Mouse (Mus musculus): ENCODE results near the gene Rai14. TPM values are rescaled to one million over a fixed set of nuclear protein-coding genes. Genes with fewer than 3 reads are reported as not detected.

Rai14 gene
- total RNA-seq, 2 experiments from 2014 or later = 5.3 to 6.3 TPM

GRCm38 (mm10) chr15:10722629-10723339 lies 8.4 kb upstream of the Rai14 start:
- no peak for DNase-seq
- intact Hi-C loops (cut with DNase I) = no loop called here

- intact Hi-C loops (cut with DNase I) = no loop called here
- no peak for DNase-seq
These were observed 6.9 kb upstream of the Rai14 start for GRCm38 (mm10) chr15:10721259-10721781.

- DNase-seq = no peak
- intact Hi-C loops (cut with DNase I) = no loop called here
These were observed 6.2 kb upstream of the Rai14 start for GRCm38 (mm10) chr15:10720671-10721070.

- intact Hi-C loops (cut with DNase I) = no loop called here
- DNase-seq = no peak
These were observed 5.8 kb upstream of the Rai14 start for GRCm38 (mm10) chr15:10720188-10720587.

- intact Hi-C loops (cut with DNase I) = loop anchor here (10.0 kb wide), 1 partner anchor 215 kb away; no protein-coding TSS in a partner anchor
These were observed 5.1 kb upstream of the Rai14 start for GRCm38 (mm10) chr15:10719511-10719910.

GRCm38 (mm10) chr15:10718763-10719162 lies 4.3 kb upstream of the Rai14 start:
- intact Hi-C loops (cut with DNase I) = loop anchor here (10.0 kb wide), 1 partner anchor 214 kb away; no protein-coding TSS in a partner anchor
- no peak for DNase-seq

More at GRCm38 (mm10) chr15:10719511-10719910, 5.1 kb upstream of the Rai14 start:
- no peak for DNase-seq

GRCm38 (mm10) chr15:10717284-10717683 lies 2.9 kb upstream of the Rai14 start:
- DNase-seq = no peak
- intact Hi-C loops (cut with DNase I) = loop anchor here (10.0 kb wide), 1 partner anchor 212 kb away; no protein-coding TSS in a partner anchor

GRCm38 (mm10) chr15:10715966-10716365 lies 1.5 kb upstream of the Rai14 start:
- no peak for DNase-seq
- intact Hi-C loops (cut with DNase I) = loop anchor here (2.0 to 10.0 kb wide), 3 partner anchors 103 to 211 kb away; no protein-coding TSS in a partner anchor

GRCm38 (mm10) chr15:10715139-10715505 lies 698 bp upstream of the Rai14 start:
- intact Hi-C loops (cut with DNase I) = loop anchor here (2.0 to 10.0 kb wide), 3 partner anchors 104 to 210 kb away; no protein-coding TSS in a partner anchor
- peak in 1 of 2 experiments; percentile 36 for DNase-seq

- intact Hi-C loops (cut with DNase I) = loop anchor here (2.0 to 10.0 kb wide), 4 partner anchors 105 to 209 kb away; no protein-coding TSS in a partner anchor
- DNase-seq = peak; percentile 22 to 27
These were observed 653 bp downstream of the Rai14 start for GRCm38 (mm10) chr15:10713626-10714316.

GRCm38 (mm10) chr15:10713181-10713625 lies 1.2 kb downstream of the Rai14 start:
- DNase-seq = no peak
- intact Hi-C loops (cut with DNase I) = loop anchor here (5.0 to 10.0 kb wide), 2 partner anchors 116 to 208 kb away; no protein-coding TSS in a partner anchor

GRCm38 (mm10) chr15:10712288-10712687 lies 2.1 kb downstream of the Rai14 start:
- intact Hi-C loops (cut with DNase I) = loop anchor here (5.0 to 10.0 kb wide), 2 partner anchors 115 to 207 kb away; no protein-coding TSS in a partner anchor
- DNase-seq = no peak

GRCm38 (mm10) chr15:10711231-10711630 lies 3.2 kb downstream of the Rai14 start:
- intact Hi-C loops (cut with DNase I) = loop anchor here (5.0 to 10.0 kb wide), 2 partner anchors 114 to 206 kb away; no protein-coding TSS in a partner anchor
- DNase-seq = no peak

GRCm38 (mm10) chr15:10708591-10709272 lies 5.7 kb downstream of the Rai14 start:
- no peak for DNase-seq
- intact Hi-C loops (cut with DNase I) = no loop called here

- intact Hi-C loops (cut with DNase I) = no loop called here
- no peak for DNase-seq
These were observed 7.3 kb downstream of the Rai14 start for GRCm38 (mm10) chr15:10707109-10707508.

- DNase-seq = no peak
- intact Hi-C loops (cut with DNase I) = no loop called here
These were observed 8.0 kb downstream of the Rai14 start for GRCm38 (mm10) chr15:10706414-10706813.

- no peak for DNase-seq
- intact Hi-C loops (cut with DNase I) = no loop called here
These were observed 8.7 kb downstream of the Rai14 start for GRCm38 (mm10) chr15:10705752-10706151.

GRCm38 (mm10) chr15:10704328-10704727 lies 10.1 kb downstream of the Rai14 start:
- intact Hi-C loops (cut with DNase I) = no loop called here
- DNase-seq = no peak

GRCm38 (mm10) chr15:10701571-10701970 lies 12.9 kb downstream of the Rai14 start:
- no peak for DNase-seq
- intact Hi-C loops (cut with DNase I) = no loop called here

GRCm38 (mm10) chr15:10700891-10701466 lies 13.4 kb downstream of the Rai14 start:
- intact Hi-C loops (cut with DNase I) = no loop called here
- DNase-seq = no peak

Data from heart, postnatal 14 days (tissue).